Mouse (Mus musculus) embryonic fibroblast, embryonic 13.5 days (primary cell): ENCODE measurements around the gene Trhr2. TPM values are rescaled to one million over a fixed set of nuclear protein-coding genes. Genes with fewer than 3 reads are reported as not detected.

Source experiments
- H3K27ac ChIP-seq: 2 replicates; pipeline ENCODE4 v1.5.1; 2012; ENCODE audit warnings: low read length, control low read depth, inconsistent platforms; ENCODE audit not compliant: insufficient read depth
- H3K4me1 ChIP-seq: 2 replicates; pipeline ENCODE4 v1.6.1; 2011; ENCODE audit warnings: low read length; ENCODE audit not compliant: control insufficient read depth, insufficient read depth
- H3K4me3 ChIP-seq: 2 replicates; pipeline ENCODE4 v1.5.1; 2011; ENCODE audit warnings: mild to moderate bottlenecking, control low read depth, low read length; ENCODE audit not compliant: insufficient read depth
- CTCF ChIP-seq: IDR thresholded peaks from 2 replicates; pipeline ENCODE4 v1.5.1; 2011; ENCODE audit warnings: mild to moderate bottlenecking, control low read depth, low read length, moderate library complexity, borderline replicate concordance; ENCODE audit not compliant: insufficient read depth
- POLR2A ChIP-seq: IDR thresholded peaks from 2 replicates; pipeline ENCODE4 v1.6.1; 2011; ENCODE audit warnings: low read depth, mild to moderate bottlenecking, control low read depth, low read length, moderate library complexity
- polyA plus RNA-seq: library from polyadenylated mRNA; stranded (reverse); fragments of >200 nt; gene quantifications from 2 replicates; pipeline ENCODE4 v1.2.4, GENCODE M21; 2011; ENCODE audit warnings: low read depth; ENCODE audit not compliant: missing spikeins, insufficient read length

Trhr2 gene
- polyA plus RNA-seq, 1 experiment: not detected

DNA sequence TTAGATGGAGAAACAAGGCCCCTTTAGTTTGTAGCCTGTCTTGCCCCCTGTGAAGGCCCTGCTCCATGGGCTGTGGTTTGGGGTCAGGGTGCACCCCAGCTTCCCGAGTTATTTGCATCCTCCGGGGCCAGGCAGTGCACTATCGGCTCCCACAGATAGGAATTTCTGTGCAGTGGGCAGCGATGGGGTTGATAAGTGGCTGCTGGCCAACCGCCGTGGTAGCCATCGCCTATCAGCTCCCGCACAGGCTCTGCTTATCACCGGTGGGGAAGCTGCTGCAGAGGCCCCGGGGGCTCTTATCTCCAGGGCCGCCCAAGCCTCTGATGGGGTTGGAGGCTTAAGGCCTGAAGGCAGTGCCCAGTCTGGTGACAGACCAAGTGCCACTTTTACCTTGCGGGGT, 51.3 kb downstream of the Trhr2 start:
- TF ChIP-seq POLR2A: no peak
- TF ChIP-seq CTCF: no peak
- no peak overlapping the region for H3K4me3 ChIP-seq

GRCm38 (mm10) chr8:122307836-122308235, 52.7 kb downstream of the Trhr2 start:
- Histone ChIP-seq H3K4me1 (no peaks in the 10 kb centered on the region), H3K4me3 (no peak overlapping the region), H3K27ac (no peak overlapping the region)
- TF ChIP-seq CTCF (no peak), POLR2A (no peak)

More for the DNA sequence above, 51.3 kb downstream of the Trhr2 start:
- Histone ChIP-seq H3K27ac (no peak overlapping the region), H3K4me1 (no peaks in the 10 kb centered on the region)

Other genes starting within 250 kb of the Trhr2 start
- 10.3 and 12.6 TPM in 2 replicates for gene Zfpm1, start 78.6 kb downstream of the Trhr2 start, polyA plus RNA-seq
- 43.3 and 44.5 TPM in 2 replicates for gene Zc3h18, start 15.9 kb upstream of the Trhr2 start, polyA plus RNA-seq
- not detected in 2 replicates for gene Il17c, start 61.3 kb upstream of the Trhr2 start, polyA plus RNA-seq
- gene Cyba, start 72.2 kb upstream of the Trhr2 start, polyA plus RNA-seq: 133 and 158 TPM in 2 replicates
- gene Mvd, start 82.7 kb upstream of the Trhr2 start, polyA plus RNA-seq: 18.1 and 22.0 TPM in 2 replicates
- gene Snai3, start 100.0 kb upstream of the Trhr2 start, polyA plus RNA-seq: not detected in 2 replicates
- 38.9 and 39.0 TPM in 2 replicates for gene Rnf166, start 115.3 kb upstream of the Trhr2 start, polyA plus RNA-seq
- 36.0 and 37.2 TPM in 2 replicates for gene Ctu2, start 115.4 kb upstream of the Trhr2 start, polyA plus RNA-seq
- gene Piezo1, start 190.6 kb upstream of the Trhr2 start, polyA plus RNA-seq: 146 and 158 TPM in 2 replicates
- 11.8 and 15.9 TPM in 2 replicates for gene Cdt1, start 207.3 kb upstream of the Trhr2 start, polyA plus RNA-seq
- 140 and 214 TPM in 2 replicates for gene Aprt, start 216.2 kb upstream of the Trhr2 start, polyA plus RNA-seq